Mouse (Mus musculus): ENCODE data around the gene Cadps2. TPM values are rescaled to one million over a fixed set of nuclear protein-coding genes. Genes with fewer than 3 reads are reported as not detected.

Cadps2 gene
- total RNA-seq, 2 experiments from 2014 or later: 0.15 to 0.22 TPM

GRCm38 (mm10) chr6:23728620-23729019, 110.6 kb downstream of the Cadps2 start:
- intact Hi-C loops (cut with DNase I): no loop called here
- H3K27ac ChIP-seq: no peak overlapping the region
- no peak for DNase-seq
- H3K4me3 ChIP-seq: no peak overlapping the region
- TF ChIP-seq CTCF (IDR thresholded peaks at IDR 0.05): no peak

GRCm38 (mm10) chr6:23723697-23724096, 115.5 kb downstream of the Cadps2 start:
- Histone ChIP-seq H3K4me3 (no peak overlapping the region), H3K27ac (no peak overlapping the region)
- no peak for DNase-seq
- TF ChIP-seq CTCF (IDR thresholded peaks at IDR 0.05): no peak
- intact Hi-C loops (cut with DNase I): no loop called here

GRCm38 (mm10) chr6:23720401-23720800, 118.8 kb downstream of the Cadps2 start:
- intact Hi-C loops (cut with DNase I): no loop called here

GRCm38 (mm10) chr6:23707506-23707905, 131.7 kb downstream of the Cadps2 start:
- Histone ChIP-seq H3K4me3 (no peak overlapping the region), H3K27ac (no peak overlapping the region)
- intact Hi-C loops (cut with DNase I): no loop called here
- DNase-seq: no peak
- TF ChIP-seq CTCF (IDR thresholded peaks at IDR 0.05): no peak

More at GRCm38 (mm10) chr6:23720401-23720800, 118.8 kb downstream of the Cadps2 start:
- Histone ChIP-seq H3K27ac (no peak overlapping the region), H3K4me3 (no peak overlapping the region)
- no peak for TF ChIP-seq CTCF (IDR thresholded peaks at IDR 0.05)
- no peak for DNase-seq

GRCm38 (mm10) chr6:23700879-23701278, 138.3 kb downstream of the Cadps2 start:
- Histone ChIP-seq H3K4me3 (no peak overlapping the region), H3K27ac (no peak overlapping the region)
- intact Hi-C loops (cut with DNase I): no loop called here
- TF ChIP-seq CTCF (IDR thresholded peaks at IDR 0.05): no peak
- no peak for DNase-seq

GRCm38 (mm10) chr6:23678172-23678571, 161.0 kb downstream of the Cadps2 start:
- no peak overlapping the region for H3K27ac ChIP-seq
- H3K4me3 ChIP-seq: no peak overlapping the region
- TF ChIP-seq CTCF (IDR thresholded peaks at IDR 0.05): no peak
- intact Hi-C loops (cut with DNase I): no loop called here
- no peak for DNase-seq

GRCm38 (mm10) chr6:23655036-23655435, 184.2 kb downstream of the Cadps2 start, which contains the start of gene Rnf148:
TSS of gene Rnf148 (minus strand) at chr6:23655136.
- intact Hi-C loops (cut with DNase I): no loop called here
- H3K4me3 ChIP-seq: no peak within 1 kb of the TSS
- H3K27ac ChIP-seq: no peak within 1 kb of the TSS
- TF ChIP-seq CTCF (IDR thresholded peaks at IDR 0.05): no peak
- no peak for DNase-seq

GRCm38 (mm10) chr6:23650205-23650604, 189.0 kb downstream of the Cadps2 start, which contains the start of gene Rnf133:
TSS of gene Rnf133 (minus strand) at chr6:23650305.
- no peak within 1 kb of the TSS for H3K27ac ChIP-seq
- no peak within 1 kb of the TSS for H3K4me3 ChIP-seq
- no peak for TF ChIP-seq CTCF (IDR thresholded peaks at IDR 0.05)
- intact Hi-C loops (cut with DNase I): no loop called here
- DNase-seq: no peak

GRCm38 (mm10) chr6:23648732-23649131, 190.5 kb downstream of the Cadps2 start:
- no peak for DNase-seq
- no peak for TF ChIP-seq CTCF (IDR thresholded peaks at IDR 0.05)
- intact Hi-C loops (cut with DNase I): no loop called here
- no peak overlapping the region for H3K4me3 ChIP-seq
- no peak overlapping the region for H3K27ac ChIP-seq

GRCm38 (mm10) chr6:23647627-23648247, 191.5 kb downstream of the Cadps2 start:
- TF ChIP-seq CTCF (IDR thresholded peaks at IDR 0.05): no peak
- DNase-seq: no peak
- Histone ChIP-seq H3K27ac (no peak overlapping the region), H3K4me3 (no peak overlapping the region)
- intact Hi-C loops (cut with DNase I): no loop called here

GRCm38 (mm10) chr6:23637081-23637480, 202.1 kb downstream of the Cadps2 start:
- TF ChIP-seq CTCF (IDR thresholded peaks at IDR 0.05): no peak
- intact Hi-C loops (cut with DNase I): no loop called here
- H3K27ac ChIP-seq: no peak overlapping the region
- DNase-seq: peak; percentile 18
- H3K4me3 ChIP-seq: no peak overlapping the region

- Histone ChIP-seq H3K4me3 (no peak overlapping the region), H3K27ac (no peak overlapping the region)
- intact Hi-C loops (cut with DNase I): no loop called here
- DNase-seq: no peak
- no peak for TF ChIP-seq CTCF (IDR thresholded peaks at IDR 0.05)
Observed at GRCm38 (mm10) chr6:23635208-23635607, 204.0 kb downstream of the Cadps2 start.

- intact Hi-C loops (cut with DNase I): no loop called here
Observed at GRCm38 (mm10) chr6:23634016-23634415, 205.2 kb downstream of the Cadps2 start.

GRCm38 (mm10) chr6:23630465-23630864, 208.8 kb downstream of the Cadps2 start:
- Histone ChIP-seq H3K27ac (no peak overlapping the region), H3K4me3 (no peak overlapping the region)
- intact Hi-C loops (cut with DNase I): no loop called here
- no peak for TF ChIP-seq CTCF (IDR thresholded peaks at IDR 0.05)
- DNase-seq: no peak

More at GRCm38 (mm10) chr6:23634016-23634415, 205.2 kb downstream of the Cadps2 start:
- no peak for DNase-seq
- H3K27ac ChIP-seq: no peak overlapping the region
- no peak overlapping the region for H3K4me3 ChIP-seq
- TF ChIP-seq CTCF (IDR thresholded peaks at IDR 0.05): no peak

All from gastrocnemius, adult 2 months (tissue).